In genomic region chr4:131683176-131683575, GRCm38 (mm10) we compare ENCODE assay signal across 27 mouse cellular contexts.
"Had no signal": no experiment of that assay in that cellular context is flagged by ENCODE, and none has a peak within 500 bp of the region (broad histone marks: within the 10 kb centered on the region; RNA-seq: fewer than 3 reads in every experiment).

No protein-coding gene starts in this region.

- H3K4me1 ChIP-seq: heart, embryonic 10.5 days; heart, embryonic 12.5 days; hindbrain, embryonic 10.5 days; hindbrain, embryonic 12.5 days; intestine, embryonic 15.5 days; limb, embryonic 10.5 days; limb, embryonic 12.5 days; liver, embryonic 13.5 days; liver, embryonic 15.5 days had no signal

- H3K27me3 ChIP-seq: heart, embryonic 12.5 days; hindbrain, embryonic 12.5 days; intestine, embryonic 15.5 days; limb, embryonic 12.5 days; liver, embryonic 13.5 days; liver, embryonic 15.5 days had no signal

- H3K36me3 ChIP-seq: heart, embryonic 10.5 days; heart, embryonic 12.5 days; hindbrain, embryonic 10.5 days; hindbrain, embryonic 12.5 days; intestine, embryonic 15.5 days; limb, embryonic 10.5 days; limb, embryonic 12.5 days; liver, embryonic 13.5 days; liver, embryonic 15.5 days had no signal

- DNase-seq: gastrocnemius, postnatal 14 days; gastrocnemius, postnatal 36 days; heart, adult 18-20 months; heart, postnatal 10 days; heart, postnatal 4 days; kidney, adult 18-20 months; kidney, adult 8-10 months; kidney, postnatal 10 days; kidney, postnatal 25 days; kidney, postnatal 4 days; liver; liver, embryonic 13.5 days had no signal

- ATAC-seq: hindbrain, embryonic 16.5 days; inflammation-experienced regulatory T-cells, adult 6 months; intestine, embryonic 15.5 days; intestine, postnatal 0 days had no signal

- H3K4me2 ChIP-seq: heart, embryonic 12.5 days; hindbrain, embryonic 12.5 days; hindbrain, embryonic 14.5 days; intestine, embryonic 15.5 days; limb, embryonic 12.5 days; liver, embryonic 11.5 days; liver, embryonic 13.5 days; liver, embryonic 15.5 days had no signal

- H3K27ac ChIP-seq: heart, embryonic 10.5 days; hindbrain, embryonic 10.5 days; hindbrain, embryonic 12.5 days; hindbrain, embryonic 14.5 days; intestine, embryonic 15.5 days; layer of hippocampus, adult 2 months; left cerebral cortex, adult 2 months; limb, embryonic 10.5 days; limb, embryonic 12.5 days; liver, embryonic 13.5 days; liver, embryonic 15.5 days had no signal

- H3K4me3 ChIP-seq: heart, embryonic 10.5 days; heart, embryonic 12.5 days; hindbrain, embryonic 10.5 days; hindbrain, embryonic 12.5 days; intestine, embryonic 15.5 days; layer of hippocampus, adult 2 months; left cerebral cortex, adult 2 months; limb, embryonic 10.5 days; limb, embryonic 12.5 days; liver, embryonic 13.5 days; liver, embryonic 15.5 days had no signal

- H3K9ac ChIP-seq: heart, embryonic 12.5 days; hindbrain, embryonic 12.5 days; hindbrain, embryonic 14.5 days; intestine, embryonic 15.5 days; limb, embryonic 12.5 days; liver, embryonic 13.5 days; liver, embryonic 15.5 days had no signal

- H3K9me3 ChIP-seq: heart, embryonic 10.5 days; hindbrain, embryonic 10.5 days; hindbrain, embryonic 12.5 days; limb, embryonic 10.5 days; limb, embryonic 12.5 days; liver, embryonic 13.5 days; liver, embryonic 15.5 days had no signal
